Mouse (Mus musculus) heart, postnatal 10 days (tissue): ENCODE data around the gene Npff. TPM values are rescaled to one million over a fixed set of nuclear protein-coding genes. Genes with fewer than 3 reads are reported as not detected.

Experiments
- DNase-seq, 2 experiments: peaks; one replicate each; pipeline ENCODE4 v3.0.0; 2021
- intact Hi-C: fragments of 180-260 bp; cut with DNase I; formaldehyde crosslinking; loops from one replicate; pipeline ENCODE4 v1.15.1; 2025
- total RNA-seq, 2 experiments: library from RNA; stranded (reverse); gene quantifications; 2 replicates each; pipeline ENCODE4 v1.2.3; 2021

Gene Npff
- total RNA-seq, 2 experiments from 2014 or later = 1.4 to 3.8 TPM

GRCm38 (mm10) chr15:102521480-102521879, 3.3 kb downstream of the Npff start:
- intact Hi-C loops = no loop called here
- DNase-seq = no peak

GRCm38 (mm10) chr15:102520416-102520815, 4.3 kb downstream of the Npff start:
- no peak for DNase-seq
- intact Hi-C loops = no loop called here

GRCm38 (mm10) chr15:102519211-102520141, 5.3 kb downstream of the Npff start:
- intact Hi-C loops = loop anchor here (2.0 kb wide), 1 partner anchor 51 kb away; no protein-coding TSS in a partner anchor
- no peak for DNase-seq

GRCm38 (mm10) chr15:102518859-102519201, 5.9 kb downstream of the Npff start:
- no peak for DNase-seq
- intact Hi-C loops = loop anchor here (2.0 kb wide), 1 partner anchor 50 kb away; no protein-coding TSS in a partner anchor

GRCm38 (mm10) chr15:102517976-102518858, 6.5 kb downstream of the Npff start, which contains the start of gene Tarbp2:
Tarbp2 (plus strand) TSS chr15:102518192.
- peak; percentile 99 to 100 for DNase-seq
- intact Hi-C loops = loop anchor here (2.0 kb wide), 1 partner anchor 49 kb away; no protein-coding TSS in a partner anchor

GRCm38 (mm10) chr15:102517631-102517975, 7.1 kb downstream of the Npff start:
- DNase-seq = no peak
- intact Hi-C loops = no loop called here

GRCm38 (mm10) chr15:102516728-102517404, 7.9 kb downstream of the Npff start, which contains the start of gene Map3k12:
Map3k12 (minus strand) TSS chr15:102517064.
- intact Hi-C loops = no loop called here
- DNase-seq = peak; percentile 81 to 82

- intact Hi-C loops = no loop called here
- DNase-seq = peak in 1 of 2 experiments; percentile 43
Observed at GRCm38 (mm10) chr15:102516293-102516692, 8.4 kb downstream of the Npff start.

GRCm38 (mm10) chr15:102515791-102516190, 9.0 kb downstream of the Npff start:
- intact Hi-C loops = no loop called here

GRCm38 (mm10) chr15:102515261-102515660, 9.5 kb downstream of the Npff start:
- DNase-seq = no peak
- intact Hi-C loops = no loop called here

More at GRCm38 (mm10) chr15:102515791-102516190, 9.0 kb downstream of the Npff start:
- DNase-seq = no peak

- intact Hi-C loops = no loop called here
- DNase-seq = no peak
Observed at GRCm38 (mm10) chr15:102513004-102513403, 11.7 kb downstream of the Npff start.

GRCm38 (mm10) chr15:102512471-102512870, 12.3 kb downstream of the Npff start:
- intact Hi-C loops = no loop called here
- DNase-seq = no peak

- intact Hi-C loops = no loop called here
Observed at GRCm38 (mm10) chr15:102512010-102512409, 12.7 kb downstream of the Npff start.

GRCm38 (mm10) chr15:102511285-102511833, 13.4 kb downstream of the Npff start:
- no peak for DNase-seq
- intact Hi-C loops = no loop called here

More at GRCm38 (mm10) chr15:102512010-102512409, 12.7 kb downstream of the Npff start:
- DNase-seq = no peak

- peak; percentile 87 to 88 for DNase-seq
- intact Hi-C loops = no loop called here
Observed at GRCm38 (mm10) chr15:102510590-102511284, 14.0 kb downstream of the Npff start.

- intact Hi-C loops = no loop called here
- DNase-seq = no peak
Observed at GRCm38 (mm10) chr15:102510110-102510509, 14.6 kb downstream of the Npff start.

- no peak for DNase-seq
- intact Hi-C loops = no loop called here
Observed at GRCm38 (mm10) chr15:102508336-102508735, 16.4 kb downstream of the Npff start.

GRCm38 (mm10) chr15:102507561-102507960, 17.2 kb downstream of the Npff start:
- no peak for DNase-seq
- intact Hi-C loops = no loop called here

- no peak for DNase-seq
- intact Hi-C loops = no loop called here
Observed at GRCm38 (mm10) chr15:102506864-102507263, 17.9 kb downstream of the Npff start.

- intact Hi-C loops = no loop called here
- DNase-seq = no peak
Observed at GRCm38 (mm10) chr15:102506464-102506830, 18.3 kb downstream of the Npff start.
